Mouse (Mus musculus) natural killer cell, adult 2 months (primary cell): ENCODE measurements around the gene Grik5.

Source experiments
- DNase-seq, 2 experiments: peaks; one replicate each; pipeline ENCODE4 v3.0.0; 2022; ENCODE audit warnings: low spot score in 2 of 2

The Grik5 gene

DNA sequence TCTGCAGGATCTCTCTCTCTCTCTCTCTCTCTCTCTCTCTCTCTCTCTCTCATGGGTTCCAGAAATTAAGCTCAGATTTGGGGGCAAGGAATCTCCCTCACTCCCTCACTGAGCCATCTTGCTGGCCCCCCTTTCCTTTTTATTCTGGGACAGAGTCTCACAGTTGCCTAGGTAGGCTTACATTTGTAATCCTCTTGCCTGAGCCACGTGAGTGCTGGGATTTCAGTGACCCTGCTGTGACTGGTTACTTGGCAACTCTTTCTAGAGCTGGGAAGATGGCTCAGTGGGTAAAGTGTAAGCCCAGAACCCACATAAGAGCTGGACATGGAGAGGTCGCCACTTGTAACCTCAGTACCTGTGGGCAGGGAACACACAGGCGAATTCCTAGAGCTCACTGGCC is 40.6 kb downstream of the Grik5 start:
- DNase-seq: no peak

DNA sequence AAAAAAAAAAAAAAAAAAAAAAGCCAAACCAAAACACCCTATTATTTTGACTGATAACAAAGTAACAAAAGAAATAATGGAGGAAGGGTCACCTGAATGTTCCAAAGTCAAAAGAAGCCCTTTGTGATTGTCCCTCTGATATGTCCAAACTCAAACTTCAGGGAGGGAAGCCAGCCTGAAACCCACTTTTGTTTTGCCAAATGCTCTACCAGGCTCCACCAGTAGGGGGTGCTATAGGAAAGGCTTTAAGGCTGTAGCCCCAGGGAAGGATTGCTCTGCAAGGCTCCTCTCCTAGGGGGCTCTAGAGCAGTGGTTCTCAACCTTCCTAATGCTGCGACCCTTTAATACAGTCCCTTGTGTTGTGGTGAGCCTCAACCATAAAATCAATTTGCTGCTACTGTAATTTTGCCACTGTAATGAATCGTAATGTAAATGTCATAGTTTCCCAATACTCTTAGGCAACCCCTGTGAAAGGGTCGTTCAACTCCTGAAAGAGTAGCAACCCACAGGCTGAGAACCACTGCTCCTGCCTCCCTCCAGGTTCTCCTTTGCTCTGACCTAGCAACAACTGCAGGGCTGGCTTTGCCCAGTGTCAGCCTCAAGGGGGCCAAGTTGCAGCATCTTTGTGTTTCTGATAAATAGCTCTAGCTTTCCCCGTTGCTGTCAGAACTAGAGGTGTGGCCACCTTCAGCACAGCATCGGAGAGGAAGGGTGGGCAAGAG is 42.0 kb downstream of the Grik5 start:
- DNase-seq: peak; percentile 50 to 68

DNA sequence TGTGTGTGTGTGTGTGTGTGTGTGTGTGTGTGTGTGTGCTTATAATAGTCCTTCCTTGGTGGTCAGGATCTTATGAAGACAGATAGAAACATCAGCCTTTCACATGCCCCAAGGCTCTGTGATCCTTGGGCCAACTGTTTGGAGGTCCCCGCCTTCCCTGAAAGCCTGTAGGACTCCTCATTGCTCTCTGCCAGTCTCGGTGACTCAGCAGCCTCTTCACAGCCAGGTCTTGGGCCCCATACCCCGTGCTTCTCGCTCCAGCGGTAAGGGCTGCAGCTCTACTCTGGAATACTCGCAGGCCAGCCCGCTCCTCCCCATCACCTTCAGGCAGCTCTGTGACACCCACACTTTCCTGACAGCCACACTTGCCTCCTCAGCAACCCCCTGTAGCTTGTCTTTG is 45.7 kb downstream of the Grik5 start:
- no peak for DNase-seq

DNA sequence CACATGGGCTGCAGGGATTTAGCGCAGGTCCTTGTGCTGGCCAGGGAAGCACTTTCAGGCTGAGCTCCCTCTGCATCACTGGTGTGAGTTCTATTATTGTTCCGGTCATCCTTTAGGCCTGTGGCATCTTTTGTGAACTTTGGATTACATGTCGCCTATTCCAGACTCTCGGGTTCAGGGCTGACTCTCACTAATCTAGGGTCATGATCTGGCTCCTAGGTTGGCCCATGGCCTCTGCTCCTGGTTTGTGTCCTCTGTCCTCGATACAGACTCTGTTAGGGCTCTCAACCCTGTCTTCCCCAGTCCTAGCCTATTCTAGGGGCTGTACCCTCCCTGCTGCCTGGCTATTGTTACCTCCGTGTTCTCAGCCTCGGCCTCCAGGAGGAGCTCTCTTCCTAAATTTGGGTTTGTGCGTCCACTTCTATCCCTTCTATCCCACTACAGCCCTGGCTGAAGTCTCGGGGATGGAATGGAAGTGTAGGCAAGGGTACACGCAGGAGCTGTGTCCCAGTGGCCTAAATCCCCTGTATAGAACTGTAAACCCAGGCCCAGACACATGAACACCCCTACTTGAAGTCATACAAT is 46.2 kb downstream of the Grik5 start:
- no peak for DNase-seq

DNA sequence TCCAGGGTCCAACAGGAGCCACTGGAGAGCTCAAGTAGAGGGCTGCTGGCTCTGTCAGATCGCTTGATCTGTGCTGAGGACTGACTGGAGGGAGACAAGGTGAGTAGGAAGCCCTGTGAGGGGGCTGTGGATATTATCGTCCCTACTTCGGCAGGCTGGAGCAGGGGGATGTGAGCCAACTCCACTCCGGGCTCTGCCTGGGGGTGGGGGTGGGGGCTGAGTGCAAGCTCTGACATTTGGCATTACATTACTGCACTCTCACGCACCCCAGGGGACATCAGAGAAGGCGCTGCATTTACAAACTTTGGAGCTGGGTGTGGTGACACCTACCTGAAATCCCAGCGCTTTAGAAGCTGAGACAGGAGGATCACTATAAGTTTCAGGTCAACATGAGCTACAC is 60.6 kb downstream of the Grik5 start:
- no peak for DNase-seq

DNA sequence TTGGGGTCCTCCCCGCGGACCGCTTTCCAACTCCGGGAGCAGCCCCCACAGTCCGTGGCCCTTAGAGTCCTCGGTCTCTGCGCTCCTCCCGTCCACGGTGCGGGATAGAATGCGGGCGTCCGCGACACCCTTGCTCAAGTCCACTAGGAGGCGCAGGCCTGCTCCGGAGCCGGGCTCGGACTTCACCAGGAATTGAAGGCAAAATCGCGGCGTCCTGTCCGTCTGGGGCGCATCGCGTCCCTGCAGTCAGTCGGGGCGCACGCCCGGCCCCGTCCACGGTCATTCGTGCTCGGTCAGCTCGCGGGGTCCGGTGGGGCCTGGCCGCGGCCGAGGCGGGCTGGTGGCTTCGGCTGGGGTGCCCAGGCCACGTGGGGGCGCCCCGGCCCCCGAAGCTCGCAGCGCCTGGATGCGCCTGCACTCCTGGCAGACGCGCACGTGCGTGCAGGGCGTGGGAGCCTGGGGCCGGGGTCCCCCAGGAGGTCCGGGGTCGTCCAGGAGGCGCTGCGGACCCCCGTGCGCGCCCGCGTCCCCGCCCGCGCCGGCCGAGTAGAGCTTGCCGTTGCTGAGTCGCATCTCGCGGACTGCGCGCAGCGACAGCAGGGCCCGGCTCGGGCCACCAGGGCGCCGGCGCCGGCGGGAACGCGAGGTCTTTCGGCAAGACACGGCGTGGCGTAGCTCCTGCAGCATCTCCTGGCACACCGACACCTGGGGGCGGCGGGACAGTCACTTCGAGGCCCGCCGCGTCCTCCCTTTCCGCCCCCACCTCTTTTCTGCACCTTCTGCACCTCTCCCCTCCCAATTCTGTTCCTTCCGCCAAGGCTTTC is 61.8 kb downstream of the Grik5 start:
- DNase-seq: peak; percentile 18 to 22

DNA sequence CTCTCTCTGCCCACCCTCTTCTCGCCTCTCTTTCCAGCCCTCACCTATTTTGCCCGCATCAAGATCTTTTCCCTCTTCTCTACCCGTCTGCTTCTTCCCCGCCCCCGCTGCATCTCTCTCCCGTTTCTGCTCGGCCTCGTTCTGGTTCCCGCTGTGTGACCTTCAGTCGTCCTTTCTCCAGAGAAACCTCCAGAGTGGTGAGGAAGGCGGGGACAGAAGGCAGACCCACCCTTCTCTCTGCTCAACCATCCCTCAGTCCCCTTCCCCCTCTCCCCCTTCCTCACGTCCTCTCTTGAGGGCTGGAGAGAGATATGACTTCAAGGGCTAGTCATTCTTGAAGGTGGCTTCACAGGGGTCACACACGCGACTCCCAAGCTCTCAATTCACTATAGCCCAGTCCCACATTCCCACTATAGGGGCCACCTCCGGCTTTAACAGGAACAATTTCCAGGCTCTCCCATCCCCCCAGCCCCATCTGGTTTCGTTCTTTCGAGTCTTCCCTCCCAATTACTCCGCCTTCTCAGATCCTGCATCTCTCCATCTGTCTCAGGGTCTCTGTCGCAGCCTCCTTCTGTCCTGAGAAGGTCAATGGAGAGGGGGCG is 62.9 kb downstream of the Grik5 start:
- DNase-seq: no peak

DNA sequence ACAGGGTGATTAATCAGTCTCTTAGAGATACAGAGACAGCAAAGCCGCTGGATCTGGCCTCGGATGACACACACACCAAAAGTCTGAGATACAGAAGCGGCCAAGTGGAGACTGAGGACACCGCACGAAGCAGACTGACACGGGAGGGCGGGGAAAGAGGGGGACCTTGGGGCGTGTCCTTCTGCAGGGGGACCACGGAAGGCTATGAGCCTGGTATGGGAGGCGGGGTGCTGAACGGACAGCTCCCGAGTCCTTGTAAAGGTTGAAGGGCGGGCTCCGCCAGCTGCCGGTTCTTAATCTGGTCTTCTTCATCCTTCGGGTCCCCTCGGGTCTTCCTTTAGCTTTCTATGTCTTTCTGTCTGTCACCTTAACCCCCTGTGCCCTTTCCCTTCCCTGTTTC is 63.5 kb downstream of the Grik5 start:
- peak; percentile 30 to 48 for DNase-seq

DNA sequence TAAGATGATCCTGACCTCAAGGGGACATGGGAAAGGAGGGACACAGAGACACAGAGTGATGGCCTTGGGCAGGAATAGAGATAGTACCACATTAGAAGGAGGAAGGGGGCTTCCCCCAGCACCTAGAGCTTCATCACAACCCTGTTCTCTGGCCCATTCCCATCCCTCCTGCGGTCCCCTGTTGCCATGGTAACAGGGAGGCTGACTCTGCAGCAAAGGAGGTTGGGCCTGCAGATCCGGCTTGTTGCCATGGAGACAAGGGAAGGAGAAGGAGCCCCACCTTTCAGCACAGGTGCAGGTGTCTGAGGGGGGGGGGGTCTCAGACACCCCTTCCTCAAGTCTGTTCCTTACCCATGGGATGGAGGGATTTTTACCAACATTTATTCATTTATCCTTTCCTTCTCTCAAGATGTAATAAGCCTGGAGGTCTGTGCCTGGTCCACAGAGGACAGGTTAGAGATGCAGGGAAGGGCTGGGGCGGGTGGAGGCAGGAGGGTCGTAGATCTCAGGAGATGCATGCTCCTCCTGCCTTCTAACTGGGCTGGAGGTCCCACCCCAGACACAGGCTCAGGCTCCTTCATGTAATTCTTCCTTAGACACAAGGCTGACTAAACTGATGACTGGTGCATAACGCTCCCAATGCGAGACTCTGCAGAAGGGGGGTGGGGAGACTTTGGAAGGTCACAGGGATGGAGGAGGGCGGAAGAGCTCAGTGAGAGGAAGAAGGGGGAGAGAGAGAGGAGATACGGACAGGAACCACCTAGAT is 64.4 kb downstream of the Grik5 start:
- DNase-seq: no peak

DNA sequence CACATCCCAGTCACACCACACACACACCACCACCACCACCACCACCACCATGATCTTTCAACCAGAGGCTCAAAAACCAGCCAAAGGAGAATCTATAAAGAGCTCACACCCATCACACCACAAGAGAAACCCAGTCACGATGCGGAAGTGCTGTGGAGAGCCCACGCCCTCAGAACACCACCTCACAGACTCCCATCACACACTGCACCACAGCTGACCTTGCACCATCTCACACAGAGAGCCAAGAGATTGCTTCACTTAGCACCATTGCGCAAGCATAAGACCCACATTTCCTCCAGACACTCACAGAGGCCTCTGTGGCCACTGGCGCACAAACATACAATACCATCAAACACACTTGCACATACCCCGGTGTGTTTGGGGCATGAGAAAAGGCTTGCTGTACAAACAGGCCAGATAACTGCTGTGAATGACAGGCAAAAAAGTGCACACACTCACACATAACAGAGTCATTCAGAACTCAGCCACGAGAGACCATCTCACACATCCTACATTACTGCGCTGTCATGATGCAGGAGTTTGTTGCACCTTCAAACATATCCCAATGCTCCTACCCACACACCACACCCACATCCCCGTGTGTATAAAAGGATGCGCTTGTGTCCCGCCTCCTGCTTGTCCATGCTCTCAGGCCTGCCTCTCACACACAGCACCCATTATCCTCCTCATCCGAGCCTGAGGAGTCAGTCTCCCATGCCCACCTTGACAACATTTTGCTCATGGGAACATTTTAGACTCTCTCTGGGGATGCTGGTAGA is 65.4 kb downstream of the Grik5 start:
- DNase-seq: peak; percentile 45 to 68

DNA sequence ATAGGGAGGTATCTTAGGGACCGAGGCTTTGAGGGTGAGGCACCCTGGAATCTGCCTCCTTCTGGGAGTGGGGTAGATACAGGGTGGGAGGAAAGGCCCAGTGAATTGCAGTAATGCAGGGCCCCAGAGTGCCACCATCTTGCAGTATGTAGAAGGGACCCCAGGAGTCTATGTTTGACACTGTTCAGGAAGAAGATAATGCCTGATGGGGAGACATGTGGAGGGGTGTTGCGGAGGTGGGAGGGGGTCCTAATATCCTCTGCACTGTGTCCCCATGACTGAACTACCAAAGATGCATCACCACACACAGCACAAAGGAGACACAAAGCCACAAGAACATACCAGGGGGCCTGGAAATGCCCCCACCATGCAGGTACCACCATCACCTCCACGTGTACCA is 66.0 kb downstream of the Grik5 start:
- no peak for DNase-seq

DNA sequence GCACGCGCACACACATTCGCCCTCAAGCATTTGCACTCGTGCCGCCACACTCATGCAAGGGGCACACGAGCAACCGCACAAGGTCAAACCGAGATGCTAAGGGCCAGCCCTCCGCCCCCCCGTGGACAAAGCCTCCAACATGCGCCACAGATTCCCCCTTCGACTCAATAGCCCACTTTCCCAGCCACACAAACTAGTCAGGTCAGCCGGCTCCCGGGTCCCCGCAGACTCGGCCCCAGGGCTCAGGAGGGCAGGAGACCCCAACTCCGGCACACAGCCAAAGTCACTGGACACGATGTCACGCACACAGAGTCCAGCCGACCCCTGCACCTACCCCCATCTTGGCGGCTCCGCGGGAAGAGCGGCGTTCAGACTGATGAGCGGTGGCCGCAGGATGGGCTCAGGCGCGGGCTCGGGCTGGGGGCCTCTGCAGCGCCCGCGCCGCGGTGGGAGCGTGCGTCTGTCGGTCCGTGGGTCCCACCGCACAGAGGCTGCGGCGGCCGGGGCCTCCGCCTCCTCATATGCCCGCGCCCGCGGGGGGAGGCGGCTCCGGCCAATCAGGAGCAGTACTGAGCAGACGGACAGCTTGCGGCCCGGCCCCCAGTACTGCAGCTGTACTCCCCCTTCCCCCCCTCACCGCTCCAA is 66.6 kb downstream of the Grik5 start, which contains the start of gene Atp1a3:
Gene Atp1a3 (minus strand): TSS at position 538 of the 645 bp plus-strand sequence.
- peak; percentile 13 to 18 for DNase-seq

DNA sequence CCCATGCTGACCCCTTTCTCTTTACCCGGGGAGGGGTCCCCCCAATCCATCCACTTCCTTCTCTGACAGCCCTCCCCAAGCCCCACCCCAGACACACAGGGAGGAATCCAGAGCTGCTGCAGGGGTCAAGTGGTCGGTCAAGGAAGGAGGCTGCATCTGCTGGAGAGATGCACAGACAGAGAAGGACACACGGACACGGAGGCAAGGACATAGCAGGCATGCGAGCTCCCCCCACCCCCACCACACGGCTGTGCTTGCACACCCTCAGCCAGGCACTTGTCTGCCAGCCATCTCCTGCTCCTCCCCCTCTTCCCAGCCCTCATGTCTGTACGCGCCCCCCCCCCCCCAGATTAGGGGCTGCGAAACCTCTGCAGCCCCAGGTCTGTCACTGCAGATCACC is 67.3 kb downstream of the Grik5 start:
- no peak for DNase-seq

DNA sequence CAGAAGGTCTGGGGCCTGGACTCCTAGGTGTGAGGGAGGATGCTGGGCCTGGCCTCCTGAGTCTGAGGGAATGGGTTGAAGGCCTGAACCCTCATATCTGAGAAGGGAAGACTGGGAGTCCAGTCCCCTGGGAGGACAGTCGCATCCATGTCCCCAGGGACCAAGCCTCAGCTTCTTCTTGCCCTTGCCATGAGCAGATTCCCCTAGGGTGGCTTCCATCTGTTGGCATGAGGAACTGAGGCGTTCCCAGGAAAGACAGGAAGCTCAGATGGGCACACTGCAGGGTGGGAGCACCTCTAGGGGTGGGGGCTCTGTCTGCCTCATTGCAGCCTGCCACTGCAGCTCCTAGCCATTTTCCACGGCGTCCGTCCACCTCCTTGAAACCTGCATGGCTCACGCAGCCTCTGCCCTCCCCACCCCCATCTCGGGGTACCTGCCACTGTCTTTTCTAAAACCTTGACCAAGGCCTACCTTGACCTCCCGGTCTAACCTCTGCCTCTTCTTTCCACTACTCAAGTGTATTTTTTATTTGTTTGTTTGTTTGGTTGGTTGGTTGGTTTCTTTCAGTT is 68.2 kb downstream of the Grik5 start:
- no peak for DNase-seq

DNA sequence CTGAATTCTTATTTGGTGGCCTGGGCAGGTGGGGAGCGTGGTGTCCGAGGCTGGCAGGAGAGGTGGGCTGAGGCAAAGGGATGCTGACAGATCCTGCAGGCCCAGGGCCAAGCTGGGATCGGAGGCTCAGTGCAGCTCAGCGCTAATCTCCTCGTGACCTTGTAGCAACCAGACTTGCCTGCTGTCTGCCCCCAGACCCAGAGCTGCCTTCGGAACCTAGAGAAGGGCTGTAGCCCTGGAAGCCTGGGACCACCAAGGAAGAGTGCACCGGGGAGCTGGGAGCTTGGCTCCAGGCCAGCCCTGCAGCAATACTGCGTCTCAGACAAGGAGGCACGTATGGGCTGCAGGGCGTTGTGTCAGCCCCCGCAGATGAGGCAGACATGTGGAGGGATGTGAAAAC is 68.9 kb downstream of the Grik5 start:
- no peak for DNase-seq

DNA sequence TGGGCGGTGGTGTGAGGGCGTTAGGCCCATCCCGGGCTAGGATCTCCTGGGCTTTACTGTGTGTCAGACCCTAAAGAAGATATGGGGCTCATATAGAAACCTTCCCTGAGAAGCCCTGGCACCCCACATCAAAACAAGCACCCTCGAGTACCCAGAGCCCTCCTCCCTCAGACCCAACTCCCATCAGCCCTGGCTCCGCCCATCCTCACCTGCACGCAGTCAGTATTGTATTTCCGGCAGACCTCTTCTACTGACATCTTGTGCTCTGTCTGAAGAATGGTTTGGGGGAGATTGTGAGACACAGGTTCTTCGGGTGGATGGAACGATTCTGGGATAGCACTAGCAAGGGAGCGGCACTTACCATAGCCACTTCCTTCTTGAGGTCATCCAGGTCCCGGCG is 71.4 kb downstream of the Grik5 start:
- DNase-seq: peak; percentile 25 to 26

DNA sequence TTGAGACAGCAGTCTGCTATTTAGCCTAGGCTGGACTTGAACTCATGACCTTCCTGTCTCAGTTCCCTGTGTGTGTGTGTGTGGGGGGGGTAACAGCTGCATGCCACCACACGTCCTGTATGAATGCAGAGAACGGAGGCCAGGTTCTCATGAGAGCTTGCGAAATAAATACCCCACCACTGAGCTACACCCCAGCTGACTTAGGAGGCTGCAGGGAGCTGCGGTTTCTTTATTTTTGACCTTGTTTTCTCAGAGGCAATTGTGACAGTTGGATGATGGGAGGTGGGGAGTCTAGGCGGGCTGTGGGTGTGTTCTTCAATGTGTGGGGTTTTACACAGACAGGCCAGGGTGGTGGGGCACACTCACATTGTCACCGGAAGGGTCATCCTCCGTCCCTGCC is 71.9 kb downstream of the Grik5 start:
- peak; percentile 13 to 25 for DNase-seq

DNA sequence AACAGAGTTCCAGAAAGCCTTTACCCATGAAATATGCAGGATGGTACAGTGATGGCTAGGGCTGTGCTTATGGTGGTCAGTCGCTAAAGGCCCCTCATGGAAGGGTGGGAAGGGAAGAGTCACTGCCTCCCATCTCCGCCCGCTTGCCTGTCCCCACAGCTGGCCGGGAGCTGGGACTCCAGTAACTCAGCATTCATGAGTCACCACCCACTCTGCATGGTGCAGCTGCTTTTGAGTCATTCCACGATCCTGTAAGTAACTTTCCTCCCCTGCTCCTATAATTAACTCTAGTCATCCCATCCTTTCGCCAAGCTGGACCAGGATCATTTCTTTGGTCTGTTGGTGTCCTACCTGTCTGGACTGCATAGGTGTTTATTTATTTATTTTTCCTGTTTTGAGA is 79.1 kb downstream of the Grik5 start:
- no peak for DNase-seq

DNA sequence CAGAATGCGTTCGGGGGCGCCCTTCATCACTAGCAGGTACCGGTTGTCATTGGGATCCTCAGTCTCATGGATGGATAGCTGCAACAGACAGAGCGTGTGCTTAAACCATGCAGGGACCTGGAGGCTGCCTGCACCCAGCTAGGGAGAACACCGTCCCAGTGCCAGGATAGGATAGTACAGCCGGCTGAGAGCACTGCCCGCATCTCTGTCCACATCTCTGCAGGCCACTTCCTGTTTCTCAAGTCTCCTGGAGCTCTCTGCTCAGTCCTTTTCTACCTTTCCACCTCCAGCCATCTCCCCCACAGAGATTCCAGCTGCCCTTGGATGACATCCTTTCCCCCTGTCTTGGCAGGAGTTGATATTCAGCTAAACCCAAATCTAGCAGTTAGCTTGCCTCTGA is 81.7 kb downstream of the Grik5 start:
- no peak for DNase-seq

DNA sequence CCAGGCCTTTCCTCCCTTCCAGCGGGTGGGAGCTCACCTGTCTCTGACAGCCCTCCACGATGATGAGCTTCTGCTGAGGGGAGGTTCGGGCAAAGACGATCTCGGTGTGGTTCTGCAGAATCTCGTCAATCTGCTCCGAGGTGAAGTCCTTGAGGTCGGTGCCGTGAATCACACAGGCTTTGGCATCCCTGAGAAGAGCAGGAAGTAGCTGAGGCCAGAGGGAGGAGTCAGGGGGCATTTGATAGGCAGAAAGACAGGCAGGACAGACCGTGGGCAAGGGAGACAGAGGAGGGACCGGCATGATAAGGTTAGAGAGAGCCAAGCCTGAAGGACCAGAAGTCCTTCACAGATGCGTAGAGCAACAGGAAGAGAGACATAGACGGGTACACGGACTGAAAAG is 84.2 kb downstream of the Grik5 start:
- DNase-seq: no peak
